Mouse (Mus musculus) thymus, postnatal 4 days (tissue): Measurements from ENCODE around the gene Otub2.
"Not testable (repeated sequence)": the region's sequence is repeated elsewhere in the genome, so short reads cannot be mapped to it uniquely, and the experiment has no call there.

Source experiments
- DNase-seq: peaks from one replicate; pipeline ENCODE4 v3.0.0; 2021

The Otub2 gene

DNA sequence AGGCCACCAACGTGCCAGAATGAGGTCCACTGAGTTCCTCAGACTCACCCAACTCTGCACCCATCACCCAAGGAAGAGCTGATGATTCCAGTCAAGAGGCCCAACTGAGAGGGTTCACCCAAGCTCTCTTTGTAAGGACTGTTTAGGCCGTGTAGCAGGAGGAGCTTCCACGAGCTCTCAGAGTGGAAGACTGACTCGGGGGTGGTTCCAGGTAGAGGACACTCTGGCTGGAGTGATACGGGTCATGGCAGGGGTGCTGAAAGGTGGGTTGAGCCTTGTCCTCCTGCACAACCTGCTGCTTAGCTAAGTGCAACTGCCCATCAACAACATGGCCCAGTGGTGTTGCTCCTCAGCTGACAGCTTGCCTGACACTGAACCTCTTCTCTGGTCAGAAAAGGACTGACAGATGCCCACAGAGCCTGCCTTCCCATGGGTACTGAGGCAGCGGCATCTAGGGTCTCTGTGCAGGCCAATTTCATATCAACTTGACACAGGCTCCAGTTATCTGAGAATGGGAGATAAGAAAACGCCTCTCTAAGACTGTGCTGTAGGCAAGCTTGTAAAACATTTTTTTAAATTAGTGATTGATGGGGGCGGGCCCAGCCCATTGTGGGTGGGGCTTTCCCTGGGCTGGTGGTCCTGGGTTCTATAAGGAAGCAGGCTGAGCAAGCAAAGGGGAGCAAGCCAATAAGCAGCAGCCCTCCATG is 14.8 kb upstream of the Otub2 start:
- no peak for DNase-seq

DNA sequence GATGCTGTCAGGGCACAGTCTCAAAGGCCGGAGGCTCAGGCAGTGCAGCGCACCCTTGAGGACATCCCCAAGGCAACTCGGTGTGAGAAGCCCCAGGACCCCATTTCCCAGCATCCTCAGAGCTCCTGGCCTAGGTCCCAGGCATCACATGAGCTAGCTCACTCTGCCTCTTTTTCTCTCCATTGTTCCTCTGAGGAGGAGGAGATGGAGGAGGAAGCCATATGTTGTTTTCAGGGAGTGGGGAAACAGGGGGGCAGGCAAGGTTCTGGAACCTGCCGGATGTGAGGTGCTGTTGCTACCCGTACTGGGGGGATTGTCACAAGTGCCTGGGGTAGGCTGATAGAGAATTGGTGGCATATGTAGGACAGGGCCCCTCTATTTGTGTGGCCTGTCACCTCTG is 12.4 kb upstream of the Otub2 start:
- DNase-seq, result no peak

DNA sequence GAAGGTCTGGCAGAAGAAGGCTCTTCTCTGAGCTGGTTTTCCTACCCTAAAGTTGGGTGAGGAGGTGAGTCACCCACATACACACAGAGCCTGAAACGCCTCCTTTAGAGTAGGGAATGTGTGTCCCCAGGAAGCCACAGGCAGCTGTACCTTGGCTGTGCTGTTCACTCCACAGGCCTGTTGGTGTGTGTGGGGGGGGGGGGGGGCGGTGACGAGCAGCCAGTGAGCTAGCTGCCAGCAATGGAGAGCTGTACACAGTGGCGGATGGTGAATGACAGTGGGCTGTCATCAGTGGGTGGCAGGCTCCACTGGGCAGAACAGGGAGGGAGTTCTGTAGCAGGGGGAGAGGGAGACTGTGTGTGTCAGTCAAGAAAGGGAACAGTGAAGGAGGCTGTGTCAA is 11.7 kb upstream of the Otub2 start:
- no peak for DNase-seq

DNA sequence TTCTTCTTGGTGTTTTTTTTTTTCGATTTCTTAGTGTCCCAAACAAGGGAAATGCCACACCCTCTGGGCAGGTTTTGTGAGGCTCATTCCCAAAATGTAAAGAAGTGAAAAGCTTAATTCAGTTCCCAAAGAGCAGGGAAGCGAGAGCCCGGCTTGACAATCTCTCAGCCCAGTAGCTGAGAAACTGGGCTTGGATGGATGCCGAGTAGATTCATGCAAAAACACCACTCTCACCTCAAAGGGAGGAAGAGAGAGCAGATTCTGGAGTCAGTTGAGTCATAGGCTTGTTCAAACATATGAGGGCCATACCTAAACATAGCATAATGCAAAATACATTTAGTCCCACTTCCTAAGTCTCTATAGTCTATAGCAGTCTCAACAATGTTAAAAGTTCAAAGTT is 8.3 kb upstream of the Otub2 start:
- DNase-seq, result no peak

DNA sequence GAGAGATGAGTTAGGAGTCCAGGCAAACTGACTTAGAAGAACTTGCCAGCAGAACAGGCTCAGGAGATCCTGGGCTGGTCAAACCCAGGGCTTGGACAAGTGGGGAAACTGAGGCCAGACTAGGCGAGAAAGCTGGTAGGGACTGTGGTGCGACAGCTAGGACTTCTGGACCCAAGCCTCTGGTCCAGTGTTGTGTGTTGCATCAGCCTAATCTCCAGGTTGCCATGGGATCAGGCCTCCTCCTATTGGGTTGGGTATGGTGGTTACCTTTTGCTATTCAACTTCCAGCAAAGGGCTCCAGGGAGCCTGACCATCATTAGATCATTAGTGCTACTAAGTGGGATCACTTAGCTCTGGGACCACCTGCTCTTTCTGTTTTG is 856 bp downstream of the Otub2 start:
- DNase-seq, result no peak

DNA sequence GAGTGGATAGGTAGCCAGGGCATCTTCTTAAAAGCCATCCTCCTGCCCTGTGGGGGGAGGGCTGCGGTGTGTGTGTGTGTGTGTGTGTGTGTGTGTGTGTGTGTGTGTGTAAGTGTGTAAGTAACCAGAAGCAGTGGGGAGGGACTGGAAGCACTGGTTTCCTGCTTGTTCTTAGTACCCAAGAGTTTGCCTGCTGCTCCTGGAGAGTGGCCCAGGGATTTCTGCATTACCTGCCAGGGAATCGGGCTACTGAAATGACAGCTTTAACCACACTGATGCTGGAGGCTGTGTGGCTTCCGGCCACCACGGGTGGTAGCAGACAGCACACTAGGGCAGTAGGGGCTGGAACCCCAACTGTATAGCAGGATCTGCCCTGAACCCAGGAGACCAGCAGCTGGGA is 1.5 kb downstream of the Otub2 start:
- no peak for DNase-seq

DNA sequence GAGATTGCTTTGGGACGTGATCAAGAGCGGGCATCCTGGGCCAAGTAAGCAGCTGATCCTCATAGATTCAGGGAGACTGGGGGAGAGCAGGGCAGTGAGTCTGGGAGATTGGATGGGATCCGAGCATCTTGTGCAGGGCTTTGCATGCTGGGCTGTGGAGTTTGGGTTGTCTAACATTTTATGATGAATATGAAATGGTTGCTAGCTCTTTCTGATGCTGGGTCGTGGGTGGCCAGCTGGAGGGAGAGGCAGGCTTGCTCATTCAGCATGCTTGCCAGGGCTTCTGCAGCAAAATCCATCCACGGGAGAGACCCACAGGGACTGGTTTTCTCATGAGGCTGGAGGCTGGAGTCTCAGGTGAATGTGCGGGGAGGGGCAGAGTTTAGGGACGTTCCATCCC is 2.6 kb downstream of the Otub2 start:
- DNase-seq, result no peak

DNA sequence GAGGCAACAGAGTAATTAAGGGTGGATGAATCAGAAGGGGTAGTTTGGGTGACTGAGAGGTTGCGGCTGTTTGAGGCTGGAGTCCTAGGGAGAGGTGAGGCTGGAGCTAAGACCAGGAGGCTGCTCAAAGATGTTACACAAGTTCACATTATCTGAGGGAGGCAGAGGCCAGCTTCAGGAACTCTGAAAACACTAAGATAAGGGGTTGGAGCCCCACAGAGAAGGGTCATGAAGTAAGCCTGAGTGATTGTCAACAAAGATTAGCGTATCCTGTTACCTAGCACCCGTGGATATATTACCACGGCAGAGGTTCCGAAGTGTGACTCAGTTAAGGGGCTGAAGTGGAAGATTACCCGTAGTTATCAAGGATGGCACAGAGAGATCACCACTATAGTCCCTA is 5.0 kb downstream of the Otub2 start:
- no peak for DNase-seq

DNA sequence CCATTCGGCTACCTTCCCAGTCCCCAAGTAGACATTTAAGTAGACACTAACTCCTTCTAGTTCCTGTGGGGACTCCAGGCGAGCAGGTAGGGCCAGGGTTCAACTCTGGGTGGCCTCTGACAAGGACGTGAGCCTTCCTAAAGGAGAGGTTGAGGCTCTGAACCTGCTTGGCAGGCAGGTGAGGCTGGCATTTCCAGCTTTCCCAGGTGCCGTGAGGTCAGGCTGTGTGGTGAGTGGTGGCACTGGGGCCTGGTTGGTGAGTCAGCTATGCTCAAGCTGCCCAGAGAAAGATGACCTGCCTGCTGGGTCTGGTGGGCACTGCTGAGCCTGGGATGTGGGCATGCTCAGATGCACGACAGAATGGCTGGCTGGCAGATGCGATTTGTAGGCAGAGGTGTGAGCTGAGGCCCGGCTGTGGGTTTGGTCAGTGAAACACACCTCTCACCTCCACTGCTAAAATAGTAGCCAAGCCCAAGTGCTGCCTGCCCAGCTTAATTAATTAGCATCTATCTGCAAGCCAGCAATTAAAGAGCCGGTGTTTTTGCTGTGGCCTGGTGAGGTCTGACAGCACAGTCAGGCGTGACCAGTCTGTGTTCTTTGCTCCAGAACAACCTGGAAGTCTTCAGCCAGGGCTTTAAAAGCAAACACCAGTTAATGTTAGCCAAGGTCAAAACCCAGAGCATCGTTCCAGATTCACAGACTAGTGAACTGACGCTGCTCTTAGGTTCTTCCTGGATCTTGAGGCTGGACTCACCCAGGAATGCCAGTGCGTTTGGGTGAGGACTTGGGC is 7.2 kb downstream of the Otub2 start:
- no peak for DNase-seq

DNA sequence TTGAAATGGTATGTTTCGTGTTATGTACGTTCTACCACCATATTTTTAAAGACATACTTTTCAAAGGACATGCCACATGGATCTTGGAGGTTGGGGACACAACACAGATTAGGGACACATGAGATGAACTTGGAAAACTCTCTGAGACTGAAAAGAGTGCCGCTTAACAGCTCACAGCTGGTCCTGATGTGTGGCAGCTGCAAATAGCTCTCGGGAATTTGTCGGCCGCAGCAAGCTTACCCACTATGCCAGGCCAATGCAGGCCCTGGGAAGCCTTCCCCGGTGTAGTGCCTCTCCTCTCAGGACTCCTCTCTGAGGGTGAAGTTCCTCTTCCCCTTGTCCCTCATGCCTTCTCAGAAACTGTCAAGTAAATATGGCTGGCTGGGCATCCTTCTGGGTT is 8.3 kb downstream of the Otub2 start:
- DNase-seq, result no peak

DNA sequence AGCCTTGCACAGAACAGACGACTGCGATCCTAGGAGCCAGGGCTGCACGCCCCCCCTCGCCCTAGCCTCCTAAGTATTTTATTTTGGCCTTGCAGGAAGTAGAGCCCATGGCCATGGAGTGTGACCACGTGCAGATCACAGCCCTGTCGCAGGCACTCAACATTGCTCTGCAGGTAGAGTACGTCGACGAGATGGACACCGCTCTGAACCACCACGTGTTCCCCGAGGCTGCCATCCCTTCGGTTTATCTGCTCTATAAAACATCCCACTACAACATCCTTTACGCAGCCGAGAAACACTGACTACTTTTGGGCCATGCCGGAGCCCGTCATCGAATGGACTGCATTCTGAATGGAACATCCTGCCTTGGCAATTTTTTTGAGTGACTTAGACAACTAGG is 15.6 kb downstream of the Otub2 start:
- no peak for DNase-seq

DNA sequence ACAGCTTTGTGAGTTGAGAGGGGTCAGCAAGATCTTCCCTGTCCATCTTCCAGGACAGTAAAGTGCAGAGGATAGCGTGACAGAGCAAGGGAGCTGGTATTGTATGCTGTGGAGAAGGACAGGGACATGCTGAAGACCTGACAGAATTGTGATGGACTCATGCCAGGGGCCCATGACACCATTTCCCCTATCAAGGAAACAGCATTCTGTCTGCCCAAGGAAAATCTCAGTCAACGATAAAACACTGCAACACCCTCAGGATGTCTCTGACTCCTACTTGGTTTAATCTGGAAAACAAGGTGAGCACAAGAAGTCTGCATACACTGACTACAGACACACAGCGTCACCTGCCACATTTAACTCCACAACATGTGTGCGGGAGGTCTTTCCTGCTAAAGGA is 19.2 kb downstream of the Otub2 start, which contains the start of gene 9330161L09Rik:
Gene 9330161L09Rik (minus strand): TSS at position 101 of the 400 bp plus-strand sequence.
- no peak for DNase-seq

DNA sequence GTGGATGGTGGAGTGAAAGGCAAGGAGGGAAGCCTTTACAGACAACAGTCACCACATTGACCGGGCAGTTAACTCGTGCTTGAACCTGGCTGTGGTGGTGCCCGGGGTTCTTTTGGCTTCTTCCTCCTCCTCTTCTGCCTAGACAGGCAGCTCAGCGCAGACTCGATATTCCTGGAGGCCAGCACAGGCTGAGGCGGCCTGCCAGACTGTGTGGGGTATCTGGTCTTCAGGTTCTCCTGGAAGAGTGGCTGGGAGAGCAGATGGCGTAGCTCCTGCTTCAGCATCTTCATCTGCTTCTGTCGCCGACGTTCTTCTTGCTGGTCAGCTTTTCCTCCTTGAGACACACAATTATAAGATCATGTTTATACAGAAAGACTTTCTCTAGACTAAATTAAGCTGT is 19.7 kb downstream of the Otub2 start:
- no peak for DNase-seq

DNA sequence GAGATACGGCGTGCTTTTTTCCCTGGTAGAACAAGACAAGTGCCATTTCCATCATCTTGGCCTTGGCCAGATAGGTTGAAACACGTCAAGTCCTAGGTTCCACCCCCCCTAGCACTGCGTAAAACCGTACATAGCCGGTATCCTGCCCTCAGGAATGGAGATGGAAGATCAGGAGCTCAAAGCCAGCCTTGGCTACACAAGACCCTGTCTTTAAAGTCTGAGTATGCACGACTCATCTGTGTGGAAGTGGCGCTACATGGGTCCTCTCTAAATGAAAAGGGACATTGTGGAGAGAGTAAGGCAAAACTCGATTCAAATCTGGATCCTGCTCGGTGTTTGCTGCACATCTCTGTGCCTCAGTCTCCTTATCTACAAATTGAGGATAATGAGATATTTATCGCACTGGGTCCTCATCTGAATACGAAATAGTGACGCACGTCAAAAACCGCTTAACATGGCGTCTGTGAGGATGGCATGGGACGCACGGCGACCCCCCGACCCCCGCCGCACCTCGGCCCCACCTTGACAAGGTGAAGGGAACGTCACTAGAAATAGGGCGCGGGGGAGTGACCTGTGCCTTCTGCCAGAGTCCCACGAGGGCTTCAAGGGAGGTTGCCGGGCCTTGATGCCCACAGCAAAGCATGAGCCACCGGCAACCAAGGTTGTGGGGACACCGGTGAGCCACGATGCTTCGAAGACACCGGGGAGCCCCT is 36.7 kb downstream of the Otub2 start:
- no peak for DNase-seq

DNA sequence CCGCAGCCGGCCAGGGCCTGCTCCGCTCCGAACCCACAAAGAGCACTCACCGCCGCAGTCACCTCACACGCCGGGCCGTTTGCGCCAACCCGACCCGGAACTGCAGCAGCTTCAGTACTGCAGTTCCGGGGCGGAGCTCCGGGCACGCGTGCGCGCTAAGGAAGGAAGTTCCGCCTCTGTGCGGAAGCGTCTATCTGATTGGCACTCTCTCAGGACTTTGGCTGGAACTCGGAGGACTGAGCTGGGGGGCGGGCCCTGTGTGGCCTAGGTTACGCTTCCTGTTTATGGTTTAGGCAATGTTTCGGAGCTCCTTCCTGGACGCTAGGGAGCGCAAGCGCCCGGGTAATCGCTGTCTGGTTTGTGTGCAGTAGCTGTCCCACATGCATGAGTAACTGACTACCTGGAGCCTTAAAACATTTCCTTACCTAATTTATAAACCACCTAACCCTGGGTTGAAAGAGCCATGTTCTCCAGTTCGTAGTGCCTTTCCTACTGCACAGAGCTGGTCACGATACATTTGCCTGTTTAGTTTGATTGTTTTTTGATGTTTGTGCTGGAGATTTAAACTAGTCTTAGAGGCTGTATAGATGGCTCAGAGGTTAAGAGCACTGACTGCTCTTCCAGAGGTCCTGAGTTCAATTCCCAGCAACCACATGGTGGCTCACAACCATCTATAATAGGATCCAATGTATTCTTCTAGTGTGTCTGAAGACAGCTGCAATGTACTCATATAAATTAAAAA is 37.4 kb downstream of the Otub2 start, which contains the start of gene Ddx24:
Gene Ddx24 (minus strand): TSS at position 102 of the 742 bp plus-strand sequence.
- peak; percentile 97 for DNase-seq

DNA sequence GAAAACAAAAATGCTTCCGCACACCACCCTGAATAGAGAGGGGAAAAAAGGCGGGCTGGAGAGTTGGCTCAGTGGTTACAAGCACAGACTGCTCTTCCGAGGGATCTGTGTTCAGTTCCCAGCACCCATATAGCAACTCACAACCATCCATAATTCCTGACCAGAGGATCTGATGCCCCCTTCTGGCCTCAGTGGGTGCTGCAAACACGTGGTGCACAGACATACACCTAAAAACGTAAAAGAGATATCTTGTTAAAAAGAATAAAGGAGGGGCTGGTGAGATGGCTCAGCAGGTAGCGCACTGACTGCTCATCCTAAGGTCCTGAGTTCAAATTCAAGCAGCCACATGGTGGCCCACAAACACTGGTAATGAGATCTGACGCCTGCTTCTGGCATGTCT is 38.2 kb downstream of the Otub2 start:
- DNase-seq, result peak; percentile 41

DNA sequence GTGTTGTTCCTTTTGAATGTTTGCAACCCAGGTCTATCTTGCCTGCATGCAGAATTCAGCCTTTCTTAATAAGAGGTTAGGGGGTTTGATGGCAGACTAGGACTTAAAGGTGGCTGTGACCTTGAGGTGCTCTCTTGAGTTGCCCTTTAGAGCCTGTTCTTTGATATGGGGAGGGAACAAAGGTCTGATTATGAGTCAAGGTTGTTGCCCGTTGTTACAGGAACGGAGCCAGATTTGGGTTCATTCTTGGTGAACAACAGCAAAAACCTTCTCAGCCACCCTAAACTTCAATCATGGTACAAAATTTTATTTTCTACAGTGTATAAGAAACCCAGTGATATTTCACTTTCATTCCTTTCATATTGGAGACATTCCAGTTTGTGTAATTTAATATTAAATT is 44.9 kb downstream of the Otub2 start:
- no peak for DNase-seq

DNA sequence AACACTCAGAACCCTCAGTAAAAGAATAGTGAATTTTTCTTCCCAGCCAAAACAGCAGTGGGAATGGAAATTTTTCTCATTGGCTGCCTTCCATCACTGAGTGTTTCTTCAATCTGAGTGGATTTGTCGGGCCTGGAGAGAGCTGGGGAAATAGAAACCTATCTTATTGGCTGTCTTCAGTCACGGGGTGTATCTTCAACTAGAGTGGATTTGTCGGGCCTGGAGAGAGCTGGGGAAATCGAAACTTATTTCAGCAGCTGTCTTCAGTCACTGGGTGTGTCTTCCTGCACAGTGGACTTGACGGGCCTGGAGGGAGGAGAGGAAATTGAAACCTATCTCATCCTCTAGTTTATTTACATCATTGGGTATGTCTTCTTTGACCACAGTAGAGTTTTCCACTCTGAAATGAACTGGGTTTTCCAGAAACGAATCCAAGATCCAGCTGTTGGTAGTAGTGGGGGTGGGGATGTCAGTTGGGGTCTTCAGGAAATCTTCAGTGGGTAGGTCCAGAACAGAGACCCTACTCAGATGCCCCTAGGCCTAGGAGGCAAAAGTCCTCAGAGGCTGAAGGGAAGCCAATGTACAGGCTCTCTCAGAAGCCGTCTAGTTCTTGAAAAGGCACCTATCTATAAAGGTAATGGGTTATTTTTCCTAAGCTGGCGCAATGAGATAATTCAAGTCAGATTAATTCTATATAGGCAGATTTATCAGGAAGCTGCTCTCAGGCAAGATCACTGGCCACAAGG is 45.7 kb downstream of the Otub2 start, which contains the start of gene Ifi27:
Gene Ifi27 (plus strand): TSS at position 226 of the 746 bp plus-strand sequence.
- peak; percentile 49 for DNase-seq

DNA sequence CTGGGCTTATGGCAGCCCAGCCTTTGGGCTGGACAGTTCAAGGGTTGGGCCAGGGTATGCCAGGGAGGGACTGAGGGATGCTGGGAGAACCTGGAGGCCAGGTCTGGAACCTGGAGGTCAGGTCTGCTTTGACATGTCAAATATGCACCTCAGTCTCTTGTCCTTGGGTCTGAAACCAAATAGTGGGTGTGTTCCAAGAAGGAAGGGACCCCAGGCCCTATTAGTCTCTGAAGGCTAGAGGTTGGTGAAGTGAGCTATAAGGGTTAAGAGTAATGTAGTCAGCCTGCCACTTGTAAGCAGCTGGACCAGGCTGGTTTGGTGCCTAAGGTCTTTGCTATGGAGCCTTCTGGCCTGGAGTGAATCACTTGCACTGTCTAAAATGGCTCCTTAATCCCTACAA is 46.4 kb downstream of the Otub2 start:
- no peak for DNase-seq

DNA sequence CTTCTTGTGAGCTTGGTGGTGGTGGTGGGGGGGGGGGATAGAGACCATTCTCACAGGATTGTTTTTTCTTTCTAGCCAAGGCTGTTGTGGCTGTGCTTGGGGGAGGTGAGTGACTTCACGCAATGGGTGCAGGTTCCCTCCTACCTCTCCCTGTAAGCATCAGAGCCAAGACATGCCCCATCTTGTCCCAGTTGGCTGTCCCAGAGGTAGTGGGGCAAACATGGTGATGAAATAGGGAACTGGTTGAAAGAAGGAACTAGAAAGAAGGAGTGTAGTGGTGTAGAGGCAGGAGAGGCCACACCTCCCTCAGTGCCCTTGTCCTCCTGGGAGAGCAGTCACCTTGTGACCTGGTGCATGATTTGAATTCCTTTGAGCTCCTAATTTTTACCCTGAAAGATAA is 49.1 kb downstream of the Otub2 start:
- DNase-seq, result no peak

DNA sequence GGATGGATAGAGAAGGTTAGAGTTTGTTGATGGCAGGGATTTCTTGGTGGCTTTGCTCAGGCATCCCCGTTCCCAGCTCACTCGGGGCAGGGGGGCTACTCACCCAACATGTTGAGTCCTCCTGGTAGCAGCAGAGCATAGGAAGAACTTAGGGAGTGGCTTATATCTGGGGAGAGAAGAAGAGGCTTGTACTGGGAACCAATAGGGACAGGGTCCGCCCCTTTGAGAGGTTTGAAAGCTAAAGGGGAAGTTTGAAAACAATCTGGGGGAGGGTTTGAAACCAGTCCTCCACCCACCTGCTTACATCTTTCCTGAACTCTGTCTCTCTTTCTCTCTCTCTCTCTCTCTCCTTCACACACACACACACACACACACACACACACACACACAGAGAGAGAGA is 55.0 kb downstream of the Otub2 start, which contains the start of gene Ifi27l2a:
Gene Ifi27l2a (minus strand): TSS at position 157 of the 400 bp plus-strand sequence.
- peak; percentile 19 for DNase-seq

DNA sequence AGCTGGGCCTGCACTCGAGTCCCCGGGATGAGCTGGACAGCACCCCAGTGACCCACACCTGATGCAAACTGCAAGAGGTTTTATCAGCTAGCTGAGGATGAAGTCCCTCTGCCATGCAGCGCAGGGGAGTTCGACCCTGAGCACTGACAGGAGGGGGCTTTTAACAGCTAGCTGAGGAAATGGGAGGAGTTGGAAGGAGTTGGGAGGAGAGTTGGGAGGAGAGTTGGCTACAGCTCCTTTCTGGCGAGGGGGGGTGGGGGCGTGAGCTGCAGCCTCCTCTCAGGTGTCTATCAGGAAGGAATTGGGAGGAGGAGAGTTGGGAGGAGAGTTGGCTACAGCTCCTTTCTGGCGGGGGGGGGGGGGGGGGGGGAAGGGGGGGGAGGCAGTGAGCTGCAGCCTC is 55.8 kb downstream of the Otub2 start:
- not testable (repeated sequence) for DNase-seq
